Mouse (Mus musculus): ENCODE data around the gene Proca1.
"Not testable (repeated sequence)": the region's sequence is repeated elsewhere in the genome, so short reads cannot be mapped to it uniquely, and the experiment has no call there.

The Proca1 gene

GRCm38 (mm10) chr11:78179438-78179999, 13.7 kb upstream of the Proca1 start:
- ATAC-seq (ENCODE audit: insufficient number of reproducible peaks, low FRiP score, low TSS enrichment), result no peak

DNA sequence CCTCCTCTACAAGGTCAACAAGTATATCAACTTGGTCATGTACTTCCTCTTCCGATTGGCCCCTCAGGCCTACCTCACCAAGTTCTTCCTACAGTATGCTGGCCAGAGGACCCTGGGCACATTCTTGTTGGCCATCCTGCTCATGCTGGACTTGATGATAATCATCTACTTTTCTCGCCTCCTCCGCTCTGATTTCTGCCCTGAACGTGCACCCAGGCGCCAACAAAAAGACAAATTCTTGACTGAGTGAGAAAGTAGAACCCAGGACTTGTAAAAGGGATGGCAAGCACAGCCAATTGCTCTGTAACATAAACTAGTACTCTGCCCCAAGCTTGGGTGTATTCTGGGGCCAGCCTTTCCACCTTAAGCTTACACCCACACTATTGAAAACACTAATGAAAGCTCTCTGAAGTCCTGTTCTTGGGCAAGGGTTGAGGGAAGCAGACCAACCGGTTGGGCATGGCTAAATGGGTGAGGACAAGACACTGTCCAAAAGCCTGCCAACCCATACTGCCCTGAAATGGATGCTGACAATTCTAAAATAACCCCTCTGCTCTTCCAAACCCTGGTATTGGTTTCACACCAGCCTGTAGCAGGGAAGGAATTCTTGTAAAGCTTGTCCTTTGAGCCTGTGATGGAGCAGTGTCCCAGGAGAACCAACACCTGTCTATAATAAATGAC, 13.0 kb upstream of the Proca1 start:
- ATAC-seq (ENCODE audit: insufficient number of reproducible peaks, low FRiP score, low TSS enrichment), result no peak

DNA sequence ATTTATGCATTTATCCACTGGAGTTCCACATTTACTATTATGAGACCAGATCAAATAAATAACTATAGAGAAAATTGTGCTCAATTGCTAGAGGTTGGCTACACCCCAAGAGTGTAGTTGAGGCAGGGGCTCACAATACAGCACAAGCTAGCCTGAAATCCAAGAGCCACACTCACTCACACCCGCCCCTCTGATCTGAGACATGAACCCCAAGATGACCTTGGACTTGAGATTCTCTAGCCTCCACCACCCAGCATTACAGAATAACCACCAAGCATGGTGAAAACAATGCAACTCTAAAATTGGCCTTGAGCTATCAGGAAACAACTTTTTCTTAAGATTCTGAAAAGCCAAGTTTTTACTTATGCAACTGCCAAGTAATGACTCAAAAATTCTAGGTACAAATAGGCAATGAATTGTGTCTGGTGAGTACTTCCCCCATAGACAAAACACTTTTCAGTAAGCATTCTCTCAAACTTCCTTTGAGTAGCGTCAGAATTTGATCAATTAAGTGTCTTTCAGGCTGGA, 11.3 kb upstream of the Proca1 start:
- no peak for ATAC-seq (ENCODE audit: insufficient number of reproducible peaks, low FRiP score, low TSS enrichment)

GRCm38 (mm10) chr11:78182450-78182849, 10.7 kb upstream of the Proca1 start:
- ATAC-seq (ENCODE audit: insufficient number of reproducible peaks, low FRiP score, low TSS enrichment), result no peak

GRCm38 (mm10) chr11:78182961-78183844, 10.0 kb upstream of the Proca1 start, which contains the start of gene Rpl23a:
Gene Rpl23a, minus strand, starts transcription at chr11:78183584.
- ATAC-seq (ENCODE audit: insufficient number of reproducible peaks, low FRiP score, low TSS enrichment), result peak; percentile 97

- no peak for ATAC-seq (ENCODE audit: insufficient number of reproducible peaks, low FRiP score, low TSS enrichment)
These were observed 9.2 kb upstream of the Proca1 start for GRCm38 (mm10) chr11:78183884-78184514.

- ATAC-seq (ENCODE audit: insufficient number of reproducible peaks, low FRiP score, low TSS enrichment), result not testable (repeated sequence)
These were observed 8.5 kb upstream of the Proca1 start for GRCm38 (mm10) chr11:78184702-78185101.

DNA sequence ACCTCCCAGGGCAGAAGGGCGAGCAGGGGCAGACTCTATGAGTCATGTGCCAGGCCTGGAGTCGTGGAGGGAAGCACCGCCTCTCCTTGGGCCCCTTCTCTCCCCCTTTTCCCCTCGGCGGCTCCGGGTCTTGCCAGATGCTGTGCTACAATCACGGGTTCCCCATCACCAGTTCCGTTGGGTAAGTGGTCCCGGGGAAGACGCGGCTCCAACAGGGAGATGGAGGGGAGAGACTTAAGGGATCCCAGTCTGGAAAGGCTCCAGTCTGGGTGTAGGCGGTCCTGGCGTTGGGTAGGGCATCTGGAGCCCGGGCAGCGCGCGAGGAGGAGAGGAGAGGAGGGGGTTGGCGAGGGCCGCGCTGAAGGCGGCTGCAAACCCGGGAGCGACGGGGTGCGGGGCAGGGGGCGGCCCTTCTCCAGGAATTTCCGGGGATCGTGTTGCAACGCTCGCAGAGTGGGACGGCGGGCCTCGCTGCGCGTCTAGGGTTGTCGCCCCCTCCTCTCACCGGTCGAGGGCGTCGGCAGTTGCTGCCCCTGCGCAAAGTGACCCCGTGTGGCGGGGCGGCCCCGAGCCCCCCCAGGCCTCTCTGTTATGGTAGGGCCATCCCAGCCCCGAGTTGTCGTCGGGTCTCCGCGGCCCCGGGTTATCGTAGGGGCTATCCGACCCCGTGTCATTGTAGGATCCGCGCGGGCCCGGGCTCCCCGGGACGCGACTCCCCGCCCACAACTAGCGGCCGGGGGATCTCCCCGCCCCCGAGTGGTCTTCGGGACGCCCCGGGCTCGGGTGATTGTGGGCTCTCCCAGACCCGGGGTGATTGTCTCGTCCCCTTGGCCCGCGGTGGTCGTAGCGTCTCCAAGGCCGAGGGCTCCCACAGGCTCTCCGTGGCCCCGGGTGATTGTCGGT, 4.6 kb upstream of the Proca1 start, which contains the start of gene Rab34:
TSS of gene Rab34 (plus strand) at position 100 of the 903 bp plus-strand sequence.
- no peak for ATAC-seq (ENCODE audit: insufficient number of reproducible peaks, low FRiP score, low TSS enrichment)

DNA sequence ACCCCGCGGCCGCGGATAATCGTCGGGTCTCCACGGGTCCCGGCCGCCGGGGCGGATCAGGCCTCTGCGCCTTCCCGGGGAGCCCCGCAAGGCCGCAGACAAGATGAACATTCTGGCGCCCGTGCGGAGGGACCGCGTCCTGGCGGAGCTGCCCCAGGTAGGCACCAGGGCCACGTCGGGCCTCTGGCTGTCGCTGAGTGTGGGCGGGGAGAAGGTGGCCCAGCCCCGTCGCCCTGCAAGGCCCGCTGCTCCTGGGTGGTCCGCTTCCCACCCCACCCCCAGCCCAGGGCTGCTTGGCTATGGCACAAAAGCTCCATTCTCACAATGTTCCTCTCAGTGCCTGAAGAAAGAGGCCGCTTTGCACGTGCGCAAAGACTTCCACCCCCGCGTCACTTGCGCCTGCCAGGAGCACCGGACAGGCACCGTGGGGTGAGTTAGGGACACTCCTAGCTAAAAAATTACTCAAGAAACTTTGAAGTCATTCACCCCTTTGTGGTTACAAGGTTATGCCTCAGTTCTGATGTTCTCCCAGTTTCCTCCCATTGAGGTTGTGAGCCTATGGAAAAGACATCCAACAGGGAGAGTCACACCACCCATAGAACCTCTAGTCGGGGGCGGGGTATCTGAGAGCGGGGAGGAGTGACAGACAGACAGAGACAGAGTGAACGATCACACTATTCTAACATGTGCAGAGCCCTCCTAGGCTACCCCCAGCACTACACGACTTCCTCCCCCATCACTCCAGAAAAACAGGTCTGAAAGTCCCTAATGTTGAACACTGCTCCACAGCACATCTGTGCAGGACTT, 3.8 kb upstream of the Proca1 start:
- ATAC-seq (ENCODE audit: insufficient number of reproducible peaks, low FRiP score, low TSS enrichment), result no peak

GRCm38 (mm10) chr11:78190041-78190440, 3.2 kb upstream of the Proca1 start:
- ATAC-seq (ENCODE audit: insufficient number of reproducible peaks, low FRiP score, low TSS enrichment), result no peak

GRCm38 (mm10) chr11:78194411-78195100, 1.4 kb downstream of the Proca1 start:
- ATAC-seq (ENCODE audit: insufficient number of reproducible peaks, low FRiP score, low TSS enrichment), result no peak

- ATAC-seq (ENCODE audit: insufficient number of reproducible peaks, low FRiP score, low TSS enrichment), result no peak
These were observed 2.1 kb downstream of the Proca1 start for GRCm38 (mm10) chr11:78195101-78195863.

GRCm38 (mm10) chr11:78202372-78202771, 9.2 kb downstream of the Proca1 start:
- no peak for ATAC-seq (ENCODE audit: insufficient number of reproducible peaks, low FRiP score, low TSS enrichment)

DNA sequence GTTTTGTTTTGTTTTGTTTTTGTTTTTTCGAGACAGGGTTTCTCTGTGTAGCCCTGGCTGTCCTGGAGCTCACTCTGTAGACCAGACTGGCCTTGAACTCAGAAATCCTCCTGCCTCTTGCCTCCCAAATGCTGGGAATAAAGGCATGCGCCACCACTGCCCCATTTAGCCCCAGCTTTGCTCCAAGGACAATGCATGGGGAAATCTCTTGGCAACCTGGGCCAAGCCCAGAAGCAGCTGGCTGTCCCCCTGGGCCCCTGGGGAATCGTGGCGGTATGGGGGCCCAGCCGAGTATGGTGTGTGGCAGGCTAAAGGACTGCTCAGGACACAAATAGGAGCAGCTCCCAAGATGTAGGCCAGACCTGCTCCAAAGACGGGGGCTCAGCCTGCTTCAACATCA, 11.1 kb downstream of the Proca1 start:
- no peak for ATAC-seq (ENCODE audit: insufficient number of reproducible peaks, low FRiP score, low TSS enrichment)

GRCm38 (mm10) chr11:78205361-78206206, 12.4 kb downstream of the Proca1 start:
- ATAC-seq (ENCODE audit: insufficient number of reproducible peaks, low FRiP score, low TSS enrichment), result no peak

GRCm38 (mm10) chr11:78207190-78207589, 14.0 kb downstream of the Proca1 start:
- no peak for ATAC-seq (ENCODE audit: insufficient number of reproducible peaks, low FRiP score, low TSS enrichment)

Measured in cerebellum, adult (tissue).